Mouse (Mus musculus): ENCODE measurements at regions not wholly inside any gene's neighbourhood (a gene's known extent, or its start where the extent isn't known, plus 50 kb on each side); places are given as distances from the start of the nearest gene placed in this dataset.

DNA sequence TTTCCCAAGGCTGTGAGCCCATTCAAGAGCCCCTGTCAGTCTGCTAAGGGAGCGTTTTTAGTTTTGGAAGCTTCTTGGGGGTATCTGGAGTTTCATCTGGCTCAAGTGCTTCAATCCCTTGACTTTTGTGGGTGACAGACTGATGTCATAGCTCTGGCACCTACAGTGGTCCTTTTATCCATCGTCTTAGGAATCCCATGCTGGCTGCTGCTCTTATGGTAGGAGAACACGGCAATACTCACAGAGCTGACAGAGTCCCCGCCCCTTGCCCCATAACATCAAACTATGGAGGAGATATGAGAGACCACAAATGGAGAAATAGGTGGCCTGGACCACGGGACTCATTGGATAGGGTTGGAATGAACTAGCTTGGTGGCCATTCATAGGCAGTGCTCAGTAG is 68.0 kb upstream of the Wnt7b start:
- no peak for TF ChIP-seq CTCF (IDR thresholded peaks at IDR 0.05; ENCODE audit: insufficient read depth, low read length)
- TF ChIP-seq POLR2A (IDR thresholded peaks at IDR 0.05; ENCODE audit: borderline replicate concordance, extremely low read depth, low read depth, low read length) = no peak
